Mouse (Mus musculus): ENCODE data around the gene Atxn2l. TPM values are rescaled to one million over a fixed set of nuclear protein-coding genes. Genes with fewer than 3 reads are reported as not detected.

Atxn2l gene
- polyA plus RNA-seq, 1 experiment from 2014 or later: 39.9 TPM

- H3K36me3 ChIP-seq (ENCODE audit: control insufficient read depth, insufficient read depth, low read length): no peaks in the 10 kb centered on the region
- H3K9ac ChIP-seq (ENCODE audit: low read depth, low read length): no peak overlapping the region
- ATAC-seq (replicated peaks; ENCODE audit: insufficient number of reproducible peaks, low FRiP score, low TSS enrichment): no peak
- no peaks in the 10 kb centered on the region for H3K27me3 ChIP-seq (ENCODE audit: control insufficient read depth, insufficient read depth, low read length)
- no peaks in the 10 kb centered on the region for H3K9me3 ChIP-seq (replicated peaks; ENCODE audit: control insufficient read depth, low read length)
- H3K4me3 ChIP-seq (ENCODE audit: low read depth, low read length): no peak overlapping the region
- H3K27ac ChIP-seq (ENCODE audit: low read depth, low read length): no peak overlapping the region
- H3K4me2 ChIP-seq: no peak overlapping the region
- 75% methylated on average over 3 of the region's 3 CpGs for WGBS (ENCODE audit: insufficient replicate concordance)
- no peaks in the 10 kb centered on the region for H3K4me1 ChIP-seq (ENCODE audit: control insufficient read depth, insufficient read depth, low read length)
Observed at GRCm38 (mm10) chr7:126523316-126523715, 20.1 kb upstream of the Atxn2l start.

GRCm38 (mm10) chr7:126519513-126519912, 16.3 kb upstream of the Atxn2l start:
- Histone ChIP-seq H3K9ac (ENCODE audit: low read depth, low read length) (no peak overlapping the region), H3K4me1 (ENCODE audit: control insufficient read depth, insufficient read depth, low read length) (no peaks in the 10 kb centered on the region), H3K36me3 (ENCODE audit: control insufficient read depth, insufficient read depth, low read length) (no peaks in the 10 kb centered on the region), H3K4me3 (ENCODE audit: low read depth, low read length) (no peak overlapping the region), H3K4me2 (no peak overlapping the region), H3K27ac (ENCODE audit: low read depth, low read length) (no peak overlapping the region), H3K9me3 (replicated peaks; ENCODE audit: control insufficient read depth, low read length) (no peaks in the 10 kb centered on the region), H3K27me3 (ENCODE audit: control insufficient read depth, insufficient read depth, low read length) (no peaks in the 10 kb centered on the region)
- 58% methylated on average over 2 of the region's 2 CpGs for WGBS (ENCODE audit: insufficient replicate concordance)
- no peak for ATAC-seq (replicated peaks; ENCODE audit: insufficient number of reproducible peaks, low FRiP score, low TSS enrichment)

GRCm38 (mm10) chr7:126518261-126518941, 15.2 kb upstream of the Atxn2l start:
- no peak for ATAC-seq (replicated peaks; ENCODE audit: insufficient number of reproducible peaks, low FRiP score, low TSS enrichment)
- Histone ChIP-seq H3K27ac (ENCODE audit: low read depth, low read length) (no peak overlapping the region), H3K9ac (ENCODE audit: low read depth, low read length) (no peak overlapping the region), H3K27me3 (ENCODE audit: control insufficient read depth, insufficient read depth, low read length) (no peaks in the 10 kb centered on the region), H3K36me3 (ENCODE audit: control insufficient read depth, insufficient read depth, low read length) (no peaks in the 10 kb centered on the region), H3K9me3 (replicated peaks; ENCODE audit: control insufficient read depth, low read length) (no peaks in the 10 kb centered on the region), H3K4me2 (no peak overlapping the region), H3K4me3 (ENCODE audit: low read depth, low read length) (no peak overlapping the region), H3K4me1 (ENCODE audit: control insufficient read depth, insufficient read depth, low read length) (no peaks in the 10 kb centered on the region)
- 85% methylated on average over 5 of the region's 5 CpGs for WGBS (ENCODE audit: insufficient replicate concordance)

GRCm38 (mm10) chr7:126511287-126511686, 8.1 kb upstream of the Atxn2l start:
- no peaks in the 10 kb centered on the region for H3K36me3 ChIP-seq (ENCODE audit: control insufficient read depth, insufficient read depth, low read length)
- no peak for ATAC-seq (replicated peaks; ENCODE audit: insufficient number of reproducible peaks, low FRiP score, low TSS enrichment)
- 70% methylated on average over 3 of the region's 3 CpGs for WGBS (ENCODE audit: insufficient replicate concordance)
- H3K27ac ChIP-seq (ENCODE audit: low read depth, low read length): no peak overlapping the region
- no peaks in the 10 kb centered on the region for H3K4me1 ChIP-seq (ENCODE audit: control insufficient read depth, insufficient read depth, low read length)
- H3K4me3 ChIP-seq (ENCODE audit: low read depth, low read length): no peak overlapping the region
- H3K9me3 ChIP-seq (replicated peaks; ENCODE audit: control insufficient read depth, low read length): no peaks in the 10 kb centered on the region
- H3K4me2 ChIP-seq: no peak overlapping the region
- H3K9ac ChIP-seq (ENCODE audit: low read depth, low read length): no peak overlapping the region
- no peaks in the 10 kb centered on the region; the same call in 1 of the 2 replicates for H3K27me3 ChIP-seq (ENCODE audit: control insufficient read depth, insufficient read depth, low read length)

GRCm38 (mm10) chr7:126507126-126507778, 4.0 kb upstream of the Atxn2l start:
- Histone ChIP-seq H3K9me3 (replicated peaks; ENCODE audit: control insufficient read depth, low read length) (no peaks in the 10 kb centered on the region), H3K27me3 (ENCODE audit: control insufficient read depth, insufficient read depth, low read length) (no peaks in the 10 kb centered on the region; the same call in 1 of the 2 replicates), H3K4me1 (ENCODE audit: control insufficient read depth, insufficient read depth, low read length) (no peaks in the 10 kb centered on the region), H3K9ac (ENCODE audit: low read depth, low read length) (no peak overlapping the region), H3K27ac (ENCODE audit: low read depth, low read length) (no peak overlapping the region), H3K4me3 (ENCODE audit: low read depth, low read length) (no peak overlapping the region), H3K36me3 (ENCODE audit: control insufficient read depth, insufficient read depth, low read length) (no peaks in the 10 kb centered on the region), H3K4me2 (no peak overlapping the region)
- WGBS (ENCODE audit: insufficient replicate concordance): 76% methylated on average over 8 of the region's 8 CpGs
- no peak for ATAC-seq (replicated peaks; ENCODE audit: insufficient number of reproducible peaks, low FRiP score, low TSS enrichment)

- no peaks in the 10 kb centered on the region; the same call in 1 of the 2 replicates for H3K27me3 ChIP-seq (ENCODE audit: control insufficient read depth, insufficient read depth, low read length)
- no peak overlapping the region for H3K4me2 ChIP-seq
- no peak overlapping the region for H3K27ac ChIP-seq (ENCODE audit: low read depth, low read length)
- H3K4me1 ChIP-seq (ENCODE audit: control insufficient read depth, insufficient read depth, low read length): peaks cover 6% of the 10 kb centered on the region; the same call in 1 of the 2 replicates
- H3K9ac ChIP-seq (ENCODE audit: low read depth, low read length): no peak overlapping the region
- H3K36me3 ChIP-seq (ENCODE audit: control insufficient read depth, insufficient read depth, low read length): peaks cover 10% of the 10 kb centered on the region
- H3K9me3 ChIP-seq (replicated peaks; ENCODE audit: control insufficient read depth, low read length): no peaks in the 10 kb centered on the region
- no peak for ATAC-seq (replicated peaks; ENCODE audit: insufficient number of reproducible peaks, low FRiP score, low TSS enrichment)
- 76% methylated on average over 2 of the region's 2 CpGs for WGBS (ENCODE audit: insufficient replicate concordance)
- no peak overlapping the region for H3K4me3 ChIP-seq (ENCODE audit: low read depth, low read length)
Observed at GRCm38 (mm10) chr7:126504913-126505312, 1.7 kb upstream of the Atxn2l start.

- Histone ChIP-seq H3K4me3 (ENCODE audit: low read depth, low read length) (peak overlapping the region; percentile 89), H3K36me3 (ENCODE audit: control insufficient read depth, insufficient read depth, low read length) (peaks cover 24% of the 10 kb centered on the region), H3K27me3 (ENCODE audit: control insufficient read depth, insufficient read depth, low read length) (no peaks in the 10 kb centered on the region), H3K4me2 (peak overlapping the region; percentile 78), H3K4me1 (ENCODE audit: control insufficient read depth, insufficient read depth, low read length) (peaks cover 6% of the 10 kb centered on the region; the same call in 1 of the 2 replicates), H3K9ac (ENCODE audit: low read depth, low read length) (peak overlapping the region; percentile 91), H3K9me3 (replicated peaks; ENCODE audit: control insufficient read depth, low read length) (no peaks in the 10 kb centered on the region), H3K27ac (ENCODE audit: low read depth, low read length) (peak overlapping the region; percentile 97)
- 0% methylated on average over 39 of the region's 40 CpGs for WGBS (ENCODE audit: insufficient replicate concordance)
- no peak for ATAC-seq (replicated peaks; ENCODE audit: insufficient number of reproducible peaks, low FRiP score, low TSS enrichment)
Observed at GRCm38 (mm10) chr7:126502751-126503150, 486 bp downstream of the Atxn2l start.

- peak; percentile 85 for ATAC-seq (replicated peaks; ENCODE audit: insufficient number of reproducible peaks, low FRiP score, low TSS enrichment)
- WGBS (ENCODE audit: insufficient replicate concordance): under 1% methylated on average over 50 of the region's 57 CpGs
- H3K27ac ChIP-seq (ENCODE audit: low read depth, low read length): peak overlapping the region; percentile 97
- no peaks in the 10 kb centered on the region for H3K27me3 ChIP-seq (ENCODE audit: control insufficient read depth, insufficient read depth, low read length)
- no peaks in the 10 kb centered on the region for H3K9me3 ChIP-seq (replicated peaks; ENCODE audit: control insufficient read depth, low read length)
- H3K4me3 ChIP-seq (ENCODE audit: low read depth, low read length): peak overlapping the region; percentile 89
- peak overlapping the region; percentile 78 for H3K4me2 ChIP-seq
- H3K4me1 ChIP-seq (ENCODE audit: control insufficient read depth, insufficient read depth, low read length): peaks cover 6% of the 10 kb centered on the region; the same call in 1 of the 2 replicates
- H3K9ac ChIP-seq (ENCODE audit: low read depth, low read length): peak overlapping the region; percentile 91
- peaks cover 30% of the 10 kb centered on the region for H3K36me3 ChIP-seq (ENCODE audit: control insufficient read depth, insufficient read depth, low read length)
Observed at GRCm38 (mm10) chr7:126502023-126502741, 1.1 kb downstream of the Atxn2l start.

All from heart, embryonic 11.5 days (tissue).